Mouse (Mus musculus): ENCODE data around the gene Ddx56. TPM values are rescaled to one million over a fixed set of nuclear protein-coding genes. Genes with fewer than 3 reads are reported as not detected.
"Not testable (repeated sequence)": the region's sequence is repeated elsewhere in the genome, so short reads cannot be mapped to it uniquely, and the experiment has no call there.

The Ddx56 gene
- total and polyA plus RNA-seq, 2 experiments from 2014 or later, result 64.4 to 77.4 TPM

DNA sequence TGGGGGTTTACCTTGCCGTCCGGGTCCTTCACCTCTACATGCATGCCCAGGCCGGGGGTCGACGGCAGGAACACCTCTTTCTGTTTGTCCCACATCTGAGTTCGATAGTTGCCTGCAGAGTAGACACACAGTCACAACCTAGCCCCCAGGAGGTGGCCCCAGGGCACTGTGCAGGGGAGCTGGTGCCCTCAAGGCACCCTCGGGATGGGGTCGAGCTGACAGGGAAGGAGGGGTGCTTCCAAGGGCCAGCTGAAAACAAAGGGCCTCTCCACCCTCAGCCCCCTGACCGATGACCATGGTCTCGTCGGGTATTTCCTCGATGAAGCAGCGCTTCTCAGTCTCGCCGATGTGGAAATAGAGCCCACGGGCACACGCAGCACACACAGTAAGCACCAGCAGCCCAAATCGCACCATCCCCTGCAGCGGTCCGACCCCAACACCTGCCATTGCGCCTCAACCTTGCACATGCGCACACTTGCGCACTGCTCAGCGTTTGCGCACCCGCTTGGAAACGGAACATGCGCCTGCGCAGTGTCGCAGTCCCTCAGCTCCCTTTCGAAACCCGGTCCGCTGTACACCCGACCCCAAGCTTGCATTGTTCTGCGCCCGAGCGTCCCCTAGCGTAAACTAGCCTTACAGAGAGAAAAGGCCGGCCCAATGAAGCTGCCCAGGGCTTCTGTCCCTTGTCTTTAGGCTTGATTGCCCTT is 7.0 kb upstream of the Ddx56 start, which contains the start of gene Tmed4:
Gene Tmed4 (minus strand): TSS at position 484 of the 707 bp plus-strand sequence.
- Histone ChIP-seq H3K27me3 (ENCODE audit: insufficient read depth, low read length) (no peaks in the 10 kb centered on the region), H3K4me2 (ENCODE audit: low read depth, low read length, poor library complexity, severe bottlenecking) (peak within 1 kb of the TSS; percentile 64), H3K36me3 (ENCODE audit: insufficient read depth, low read length) (peaks cover 12% of the 10 kb centered on the region), H3K27ac (ENCODE audit: low read depth, low read length) (peak within 1 kb of the TSS; percentile 74), H3K9me3 (ENCODE audit: low read length) (no peaks in the 10 kb centered on the region), H3K4me1 (ENCODE audit: insufficient read depth, low read length) (peaks cover 8% of the 10 kb centered on the region), H3K9ac (replicated peaks; ENCODE audit: low read length, poor library complexity, severe bottlenecking) (peak within 1 kb of the TSS; percentile 95), H3K4me3 (ENCODE audit: low read depth, low read length) (peak within 1 kb of the TSS; percentile 92)
- DNase-seq (ENCODE audit: low spot score) (peak; percentile 98), ATAC-seq (ENCODE audit: low FRiP score) (peak; percentile 96)
- WGBS, result 0% methylated on average over 39 of the region's 39 CpGs
- peak; percentile 84 for TF ChIP-seq CTCF (IDR thresholded peaks at IDR 0.05)

DNA sequence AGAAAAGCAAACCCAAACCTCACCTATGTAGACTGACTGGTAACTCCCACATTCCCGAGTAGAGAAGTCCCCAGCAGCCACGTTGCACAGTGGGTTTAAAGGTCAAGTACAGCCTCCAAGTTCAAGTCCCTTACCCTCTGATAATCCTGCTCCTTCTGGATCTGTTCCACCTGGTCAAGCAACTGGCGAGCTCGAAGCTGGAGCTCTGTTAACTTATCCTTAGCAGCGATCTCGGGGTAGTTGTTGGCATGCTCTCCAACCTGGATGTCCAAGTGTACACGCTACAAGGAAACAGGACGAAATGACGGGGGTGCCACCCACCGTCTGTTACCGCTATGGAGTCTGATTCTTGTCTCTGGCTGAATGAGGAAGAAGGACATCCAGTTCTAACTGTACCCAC is 6.0 kb upstream of the Ddx56 start:
- no peaks in the 10 kb centered on the region for H3K9me3 ChIP-seq (ENCODE audit: low read length)
- 62% methylated on average over 11 of the region's 11 CpGs for WGBS
- peaks cover 8% of the 10 kb centered on the region for H3K4me1 ChIP-seq (ENCODE audit: insufficient read depth, low read length)
- peak overlapping the region; percentile 95 for H3K9ac ChIP-seq (replicated peaks; ENCODE audit: low read length, poor library complexity, severe bottlenecking)
- no peak for DNase-seq (ENCODE audit: low spot score)
- peak overlapping the region; percentile 92 for H3K4me3 ChIP-seq (ENCODE audit: low read depth, low read length)
- H3K36me3 ChIP-seq (ENCODE audit: insufficient read depth, low read length), result peaks cover 12% of the 10 kb centered on the region
- peak overlapping the region; percentile 64 for H3K4me2 ChIP-seq (ENCODE audit: low read depth, low read length, poor library complexity, severe bottlenecking)
- no peaks in the 10 kb centered on the region for H3K27me3 ChIP-seq (ENCODE audit: insufficient read depth, low read length)
- no peak for TF ChIP-seq CTCF (IDR thresholded peaks at IDR 0.05)
- ATAC-seq (ENCODE audit: low FRiP score), result no peak
- H3K27ac ChIP-seq (ENCODE audit: low read depth, low read length), result no peak overlapping the region

- WGBS, result 71% methylated on average over 9 of the region's 9 CpGs
- ATAC-seq (ENCODE audit: low FRiP score), result no peak
- Histone ChIP-seq H3K27ac (ENCODE audit: low read depth, low read length) (no peak overlapping the region), H3K4me1 (ENCODE audit: insufficient read depth, low read length) (peaks cover 9% of the 10 kb centered on the region; the same call in 1 of the 2 replicates), H3K36me3 (ENCODE audit: insufficient read depth, low read length) (peaks cover 44% of the 10 kb centered on the region), H3K4me2 (ENCODE audit: low read depth, low read length, poor library complexity, severe bottlenecking) (peak overlapping the region; percentile 88), H3K9me3 (ENCODE audit: low read length) (no peaks in the 10 kb centered on the region), H3K4me3 (ENCODE audit: low read depth, low read length) (peak overlapping the region; percentile 91), H3K27me3 (ENCODE audit: insufficient read depth, low read length) (no peaks in the 10 kb centered on the region), H3K9ac (replicated peaks; ENCODE audit: low read length, poor library complexity, severe bottlenecking) (peak overlapping the region; percentile 94; the same call in 1 of the 2 replicates)
- no peak for TF ChIP-seq CTCF (IDR thresholded peaks at IDR 0.05)
- no peak for DNase-seq (ENCODE audit: low spot score)
Measured at GRCm38 (mm10) chr11:6266621-6267020, 951 bp downstream of the Ddx56 start.

- peak; percentile 99 for TF ChIP-seq CTCF (IDR thresholded peaks at IDR 0.05)
- DNase-seq (ENCODE audit: low spot score), result peak; percentile 87
- Histone ChIP-seq H3K4me1 (ENCODE audit: insufficient read depth, low read length) (peaks cover 3% of the 10 kb centered on the region; the same call in 1 of the 2 replicates), H3K4me2 (ENCODE audit: low read depth, low read length, poor library complexity, severe bottlenecking) (no peak overlapping the region), H3K36me3 (ENCODE audit: insufficient read depth, low read length) (peaks cover 73% of the 10 kb centered on the region), H3K27me3 (ENCODE audit: insufficient read depth, low read length) (no peaks in the 10 kb centered on the region), H3K9ac (replicated peaks; ENCODE audit: low read length, poor library complexity, severe bottlenecking) (no peak overlapping the region), H3K9me3 (ENCODE audit: low read length) (no peaks in the 10 kb centered on the region), H3K4me3 (ENCODE audit: low read depth, low read length) (no peak overlapping the region), H3K27ac (ENCODE audit: low read depth, low read length) (no peak overlapping the region)
- 76% methylated on average over 10 of the region's 10 CpGs for WGBS
- no peak; the same call in 1 of the 2 replicates for ATAC-seq (ENCODE audit: low FRiP score)
Measured at GRCm38 (mm10) chr11:6261434-6262082, 6.0 kb downstream of the Ddx56 start.

DNA sequence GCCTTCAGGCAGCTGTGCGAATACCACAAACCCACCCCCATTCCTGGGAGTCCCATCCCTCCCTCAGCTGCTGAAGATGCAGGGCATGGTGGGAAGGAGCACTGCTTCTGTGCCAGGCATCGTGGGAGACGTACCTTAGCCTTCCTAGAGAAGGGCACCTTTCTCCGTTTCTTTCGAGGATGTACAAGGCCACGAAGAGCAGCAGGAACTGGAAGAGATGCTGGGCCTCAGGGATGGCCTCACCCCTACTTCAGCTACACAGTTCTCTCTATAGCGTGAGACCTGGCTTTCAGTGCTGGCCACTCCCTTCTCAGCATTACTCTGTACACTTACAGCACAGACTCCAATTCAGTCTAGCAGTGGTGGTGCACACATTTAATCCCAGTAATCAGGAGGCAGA is 8.2 kb downstream of the Ddx56 start:
- Histone ChIP-seq H3K27ac (ENCODE audit: low read depth, low read length) (no peak overlapping the region), H3K4me3 (ENCODE audit: low read depth, low read length) (no peak overlapping the region), H3K4me2 (ENCODE audit: low read depth, low read length, poor library complexity, severe bottlenecking) (no peak overlapping the region), H3K27me3 (ENCODE audit: insufficient read depth, low read length) (no peaks in the 10 kb centered on the region), H3K9ac (replicated peaks; ENCODE audit: low read length, poor library complexity, severe bottlenecking) (no peak overlapping the region), H3K4me1 (ENCODE audit: insufficient read depth, low read length) (no peaks in the 10 kb centered on the region), H3K9me3 (ENCODE audit: low read length) (no peaks in the 10 kb centered on the region), H3K36me3 (ENCODE audit: insufficient read depth, low read length) (peaks cover 61% of the 10 kb centered on the region)
- TF ChIP-seq CTCF (IDR thresholded peaks at IDR 0.05), result no peak
- ATAC-seq (ENCODE audit: low FRiP score) (no peak), DNase-seq (ENCODE audit: low spot score) (no peak)
- WGBS, result 96% methylated on average over 7 of the region's 7 CpGs

GRCm38 (mm10) chr11:6256490-6257072 is 11.0 kb downstream of the Ddx56 start:
- DNase-seq (ENCODE audit: low spot score), result no peak
- H3K27me3 ChIP-seq (ENCODE audit: insufficient read depth, low read length), result no peaks in the 10 kb centered on the region
- H3K4me1 ChIP-seq (ENCODE audit: insufficient read depth, low read length), result no peaks in the 10 kb centered on the region
- 74% methylated on average over 6 of the region's 6 CpGs for WGBS
- H3K36me3 ChIP-seq (ENCODE audit: insufficient read depth, low read length), result peaks cover 35% of the 10 kb centered on the region
- no peak overlapping the region for H3K27ac ChIP-seq (ENCODE audit: low read depth, low read length)
- no peaks in the 10 kb centered on the region for H3K9me3 ChIP-seq (ENCODE audit: low read length)
- H3K4me3 ChIP-seq (ENCODE audit: low read depth, low read length), result no peak overlapping the region
- TF ChIP-seq CTCF (IDR thresholded peaks at IDR 0.05), result no peak
- no peak overlapping the region for H3K9ac ChIP-seq (replicated peaks; ENCODE audit: low read length, poor library complexity, severe bottlenecking)
- no peak for ATAC-seq (ENCODE audit: low FRiP score)
- no peak overlapping the region for H3K4me2 ChIP-seq (ENCODE audit: low read depth, low read length, poor library complexity, severe bottlenecking)

GRCm38 (mm10) chr11:6254602-6255001 is 13.0 kb downstream of the Ddx56 start:
- DNase-seq (ENCODE audit: low spot score); H3K4me1 ChIP-seq (ENCODE audit: insufficient read depth, low read length); H3K4me2 ChIP-seq (ENCODE audit: low read depth, low read length, poor library complexity, severe bottlenecking); H3K9ac ChIP-seq (replicated peaks; ENCODE audit: low read length, poor library complexity, severe bottlenecking); H3K27me3 ChIP-seq (ENCODE audit: insufficient read depth, low read length); ATAC-seq (ENCODE audit: low FRiP score); H3K9me3 ChIP-seq (ENCODE audit: low read length); H3K27ac ChIP-seq (ENCODE audit: low read depth, low read length); H3K4me3 ChIP-seq (ENCODE audit: low read depth, low read length): not testable (repeated sequence)
- 96% methylated on average over 2 of the region's 2 CpGs for WGBS
- peaks cover 23% of the 10 kb centered on the region for H3K36me3 ChIP-seq (ENCODE audit: insufficient read depth, low read length)
